Mouse (Mus musculus): ENCODE data around the gene Proz. TPM values are rescaled to one million over a fixed set of nuclear protein-coding genes. Genes with fewer than 3 reads are reported as not detected.

The Proz gene
- polyA plus RNA-seq, 1 experiment from 2014 or later = not detected

DNA sequence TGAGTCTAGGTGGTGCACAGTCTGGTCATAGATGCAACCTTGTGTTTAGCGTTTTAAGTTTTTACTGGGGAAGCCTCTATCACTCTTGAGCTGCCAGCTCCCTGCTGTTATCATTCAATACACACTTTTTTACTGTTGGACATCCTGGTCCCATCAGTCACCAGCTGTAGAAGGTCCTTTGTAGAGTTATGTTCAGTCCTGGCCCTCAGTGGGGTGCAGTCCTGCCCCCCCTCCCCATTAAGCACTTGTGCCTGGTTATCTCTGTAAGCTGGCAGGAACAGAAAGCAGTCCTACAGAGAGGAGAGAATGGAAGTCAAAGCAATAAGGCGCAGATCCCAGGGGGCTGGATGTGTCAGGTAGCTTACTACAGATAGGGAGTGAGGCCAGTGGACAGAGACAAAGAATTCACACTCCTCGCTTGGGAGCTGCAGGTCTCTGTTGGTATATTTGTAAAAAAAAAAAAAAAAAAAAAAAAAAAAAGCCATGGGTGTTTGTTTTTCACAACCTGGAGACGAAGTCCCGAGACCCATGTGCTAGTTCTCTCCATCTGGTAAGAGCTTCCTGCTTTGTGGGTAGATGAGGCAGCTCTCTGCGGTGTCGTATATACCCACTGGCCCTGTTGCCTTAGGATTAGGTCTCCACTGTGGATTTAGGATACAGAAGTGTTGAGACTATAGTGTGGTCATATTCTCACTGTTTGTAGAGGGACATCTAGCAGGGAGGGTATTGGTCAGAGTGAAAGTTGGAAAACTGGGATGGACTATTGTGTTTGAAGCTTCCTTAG is 60.4 kb downstream of the Proz start:
- WGBS (ENCODE audit: missing documents) = 72% methylated on average over 7 of the region's 7 CpGs
- H3K36me3 ChIP-seq (ENCODE audit: inconsistent target) = peaks cover 39% of the 10 kb centered on the region
- peaks cover 7% of the 10 kb centered on the region; the same call in 1 of the 2 replicates for H3K79me2 ChIP-seq (ENCODE audit: inconsistent target)
- no peak overlapping the region for H3K27ac ChIP-seq
- H3K4me3 ChIP-seq (ENCODE audit: inconsistent target) = no peak overlapping the region

DNA sequence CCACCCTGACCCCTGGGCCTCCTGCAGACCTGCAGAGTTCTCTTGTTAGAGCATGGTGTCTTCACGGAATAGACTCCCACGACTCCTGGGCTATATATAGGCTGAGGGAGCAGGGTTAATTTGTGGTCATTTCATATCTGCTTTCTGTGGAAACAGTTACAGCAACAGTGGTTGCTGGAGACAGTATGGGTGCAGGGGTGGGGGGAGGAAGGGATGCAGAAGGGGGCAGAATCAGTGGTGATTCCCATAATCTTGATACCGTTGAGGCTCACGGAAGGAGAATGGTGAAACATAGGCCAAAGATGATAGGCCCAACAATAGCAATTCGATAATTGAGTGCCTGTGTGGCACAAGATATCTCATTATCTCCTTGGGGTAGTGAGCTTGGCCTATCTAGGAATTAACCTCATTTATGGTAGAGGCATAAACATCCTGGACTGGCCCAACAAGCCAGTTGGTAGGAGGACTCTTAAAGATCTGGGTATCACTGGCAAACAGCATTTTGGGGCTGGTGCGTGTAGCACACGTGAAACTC is 62.2 kb downstream of the Proz start:
- WGBS (ENCODE audit: missing documents) = 91% methylated on average over 7 of the region's 7 CpGs
- Histone ChIP-seq H3K36me3 (ENCODE audit: inconsistent target) (peaks cover 56% of the 10 kb centered on the region), H3K27ac (no peak overlapping the region), H3K4me3 (ENCODE audit: inconsistent target) (no peak overlapping the region), H3K79me2 (ENCODE audit: inconsistent target) (no peaks in the 10 kb centered on the region)

DNA sequence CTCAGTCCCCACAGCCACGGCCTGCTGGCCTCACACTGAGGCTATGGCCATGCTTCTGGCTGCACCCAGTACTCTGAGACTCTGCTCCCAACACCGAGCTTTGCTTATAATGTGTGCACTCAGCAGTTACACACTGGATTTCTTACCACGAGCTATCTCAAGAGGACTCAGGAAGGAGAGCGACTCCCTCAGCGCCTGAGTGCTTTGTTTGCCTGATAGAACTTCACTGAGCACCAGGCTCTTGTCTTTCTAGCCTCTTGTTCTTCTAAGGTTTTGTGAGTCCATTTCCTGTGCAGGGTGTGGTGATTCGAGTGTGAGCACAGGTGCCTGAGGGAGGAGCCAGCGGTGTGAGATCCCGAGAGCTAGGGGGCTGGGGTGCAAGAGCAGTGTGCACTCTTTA is 64.2 kb downstream of the Proz start:
- Histone ChIP-seq H3K4me3 (ENCODE audit: inconsistent target) (no peak overlapping the region), H3K27ac (no peak overlapping the region), H3K79me2 (ENCODE audit: inconsistent target) (no peaks in the 10 kb centered on the region), H3K36me3 (ENCODE audit: inconsistent target) (peaks cover 66% of the 10 kb centered on the region)
- WGBS (ENCODE audit: missing documents) = 96% methylated on average over 6 of the region's 8 CpGs

Other genes starting within 250 kb of the Proz start
- gene Mcf2l, start 187.1 kb upstream of the Proz start, polyA plus RNA-seq (2018) = 1.3 to 1.9 TPM (median 1.6 TPM) in 3 replicates
- 1.3 to 5.2 TPM (median 2.3 TPM) in 3 replicates for gene F7, start 34.9 kb upstream of the Proz start, polyA plus RNA-seq (2018)
- gene F10, start 23.6 kb upstream of the Proz start, polyA plus RNA-seq (2018) = 1.3 to 4.8 TPM (median 3.4 TPM) in 3 replicates
- 10.7 to 16.7 TPM (median 13.2 TPM) in 3 replicates for gene Pcid2, start 44.5 kb downstream of the Proz start, polyA plus RNA-seq (2018)
- 36.8 to 51.4 TPM (median 43.9 TPM) in 3 replicates for gene Cul4a, start 44.7 kb downstream of the Proz start, polyA plus RNA-seq (2018)
- 2,068 to 3,979 TPM (median 3,748 TPM) in 3 replicates for gene Lamp1, start 98.2 kb downstream of the Proz start, polyA plus RNA-seq (2018)
- gene Grtp1, start 139.7 kb downstream of the Proz start, polyA plus RNA-seq (2018) = 0.34 to 2.2 TPM in 2 of 3 replicates, not detected in the other
- gene Adprhl1, start 193.2 kb downstream of the Proz start, polyA plus RNA-seq (2018) = 0.04 TPM in 1 of 3 replicates, not detected in the others
- gene Dcun1d2, start 227.2 kb downstream of the Proz start, polyA plus RNA-seq (2018) = 15.6 to 22.2 TPM (median 18.5 TPM) in 3 replicates
- 14.2 to 17.3 TPM (median 16.8 TPM) in 3 replicates for gene Tmco3, start 227.3 kb downstream of the Proz start, polyA plus RNA-seq (2018)

All from macrophage (primary cell).